Mouse (Mus musculus) gastrocnemius, postnatal 14 days (tissue): Measurements from ENCODE around the gene Pear1. TPM values are rescaled to one million over a fixed set of nuclear protein-coding genes. Genes with fewer than 3 reads are reported as not detected.
"Not testable (repeated sequence)": the region's sequence is repeated elsewhere in the genome, so short reads cannot be mapped to it uniquely, and the experiment has no call there.

Experiments used
- DNase-seq: peaks from one replicate; pipeline ENCODE4 v3.0.0; 2021; ENCODE audit warnings: mixed read lengths
- intact Hi-C: fragments of 180-260 bp; cut with DNase I; formaldehyde crosslinking; loops from one replicate; pipeline ENCODE4 v1.15.1; 2025; ENCODE audit warnings: low total_unique reads
- long read RNA-seq, 2 experiments: library from polyadenylated mRNA; stranded (forward); transcript quantifications; one replicate each; pipeline ENCODE4 v2.0.0; 2021
- total RNA-seq, 2 experiments: library from RNA; stranded (reverse); gene quantifications; 2 replicates each; pipeline ENCODE4 v1.2.3; 2021

Pear1 gene
- 10 to 100 TPM; 14.4 to 17.9 TPM for total RNA-seq
- long read RNA-seq, experiment 1, full-length matches to known transcripts = 5 of 15 reads
- long read RNA-seq, experiment 1, partial matches to known transcripts = 6 of 15 reads
- long read RNA-seq, experiment 1, other reads (novel, unspliced or antisense) = 4 of 15 reads
- long read RNA-seq, experiment 2, partial matches to known transcripts = 6 of 12 reads
- long read RNA-seq, experiment 2, other reads (novel, unspliced or antisense) = 5 of 12 reads

DNA sequence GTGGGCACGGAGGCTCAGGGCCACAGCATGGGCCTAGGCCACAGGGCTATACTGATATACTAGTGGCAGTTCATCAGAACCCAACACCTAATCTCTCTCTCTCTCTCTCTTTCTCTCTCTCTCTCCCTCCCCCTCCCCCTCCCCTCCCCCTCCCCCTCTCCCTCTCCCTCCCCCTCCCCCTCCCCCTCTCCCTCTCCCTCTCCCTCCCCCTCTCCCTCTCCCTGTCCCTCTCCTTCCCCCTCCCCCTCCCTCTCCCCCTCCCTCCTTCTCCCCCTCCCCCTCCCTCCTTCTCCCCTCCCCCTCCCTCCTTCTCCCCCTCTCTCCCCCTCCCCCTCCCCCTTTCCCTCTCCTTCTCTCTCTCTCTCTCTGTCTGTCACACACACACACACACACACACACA, at the start of gene Pear1:
Gene Pear1, minus strand, starts transcription at position 101 of the 400 bp plus-strand sequence.
- intact Hi-C loops, DNase-seq: not testable (repeated sequence)

DNA sequence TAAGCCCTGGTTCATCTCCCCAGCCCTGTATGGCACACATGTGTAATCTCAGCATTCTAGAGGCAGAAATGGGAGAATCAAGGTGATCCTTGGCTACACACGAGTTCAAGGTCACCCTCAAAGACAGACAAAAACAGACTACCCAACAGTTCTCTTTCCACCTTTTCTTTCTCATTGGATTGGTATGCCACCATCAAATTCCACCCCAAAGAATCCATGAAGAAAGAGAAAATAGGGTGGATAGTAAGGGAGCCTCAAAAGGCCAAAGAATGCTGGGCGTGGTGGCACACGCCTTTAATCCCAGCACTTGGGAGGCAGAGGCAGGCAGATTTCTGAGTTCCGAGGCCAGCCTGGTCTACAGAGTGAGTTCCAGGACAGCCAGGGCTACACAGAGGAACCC, 40.0 kb upstream of the Pear1 start:
- intact Hi-C loops, DNase-seq: not testable (repeated sequence)

DNA sequence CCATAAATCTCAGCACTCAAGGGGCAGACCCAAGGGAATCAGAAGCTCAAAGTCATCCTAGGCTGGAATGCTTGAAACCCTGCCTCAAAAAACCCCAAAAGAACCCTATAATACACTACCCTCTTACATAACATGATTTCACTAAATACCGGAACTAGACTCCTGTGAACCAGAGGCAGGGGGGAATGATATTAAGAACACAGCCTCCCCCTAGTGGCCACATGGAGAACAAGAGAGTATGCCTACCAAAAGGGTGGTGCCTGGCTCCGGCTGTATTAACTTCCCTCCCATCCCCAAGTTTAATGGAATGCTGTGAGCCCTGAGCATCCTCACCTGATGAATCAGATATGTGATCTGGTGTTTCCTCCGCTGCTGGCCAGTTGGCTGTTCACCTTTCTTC, 35.7 kb upstream of the Pear1 start:
- intact Hi-C loops = no loop called here
- peak; percentile 59 for DNase-seq

DNA sequence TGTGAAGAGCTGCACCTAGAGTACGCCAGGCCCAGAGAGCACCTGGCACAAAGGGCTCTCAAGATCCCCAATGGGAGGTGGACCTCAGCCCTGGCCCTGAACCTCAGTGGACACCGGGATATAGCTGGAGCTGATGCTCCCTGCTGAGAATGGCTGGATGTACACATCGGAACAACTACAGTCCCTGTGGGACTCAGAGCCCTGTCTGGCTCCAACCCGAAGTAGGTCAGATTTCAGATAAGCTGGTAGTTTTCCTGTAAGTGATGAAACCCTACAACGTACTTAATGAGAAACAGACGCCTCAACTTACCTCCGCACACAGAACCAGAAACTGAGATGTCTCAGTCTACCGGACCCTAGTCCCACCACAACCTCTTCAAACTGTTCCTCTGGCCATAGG, 33.6 kb upstream of the Pear1 start:
- DNase-seq = no peak
- intact Hi-C loops = no loop called here

DNA sequence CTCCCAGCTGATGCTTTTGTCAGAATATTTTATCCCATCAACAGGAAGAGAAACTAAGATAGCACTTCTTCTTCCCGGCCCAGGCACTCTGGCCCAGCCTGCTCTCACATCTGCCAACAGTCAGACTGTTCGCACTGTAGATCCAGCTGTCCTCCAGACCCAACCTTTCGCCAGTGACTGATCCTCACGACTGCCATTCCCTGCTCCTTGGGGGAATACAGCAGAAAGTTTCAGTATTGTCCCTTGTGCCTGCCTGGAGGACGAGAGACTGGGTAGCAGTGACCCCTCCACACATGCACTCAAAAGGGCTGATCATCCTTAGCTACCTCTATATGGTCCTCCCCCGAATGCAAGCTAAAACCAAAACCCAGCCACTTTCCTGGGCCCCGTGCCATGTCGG, 31.8 kb upstream of the Pear1 start:
- peak; percentile 32 for DNase-seq
- intact Hi-C loops = no loop called here

DNA sequence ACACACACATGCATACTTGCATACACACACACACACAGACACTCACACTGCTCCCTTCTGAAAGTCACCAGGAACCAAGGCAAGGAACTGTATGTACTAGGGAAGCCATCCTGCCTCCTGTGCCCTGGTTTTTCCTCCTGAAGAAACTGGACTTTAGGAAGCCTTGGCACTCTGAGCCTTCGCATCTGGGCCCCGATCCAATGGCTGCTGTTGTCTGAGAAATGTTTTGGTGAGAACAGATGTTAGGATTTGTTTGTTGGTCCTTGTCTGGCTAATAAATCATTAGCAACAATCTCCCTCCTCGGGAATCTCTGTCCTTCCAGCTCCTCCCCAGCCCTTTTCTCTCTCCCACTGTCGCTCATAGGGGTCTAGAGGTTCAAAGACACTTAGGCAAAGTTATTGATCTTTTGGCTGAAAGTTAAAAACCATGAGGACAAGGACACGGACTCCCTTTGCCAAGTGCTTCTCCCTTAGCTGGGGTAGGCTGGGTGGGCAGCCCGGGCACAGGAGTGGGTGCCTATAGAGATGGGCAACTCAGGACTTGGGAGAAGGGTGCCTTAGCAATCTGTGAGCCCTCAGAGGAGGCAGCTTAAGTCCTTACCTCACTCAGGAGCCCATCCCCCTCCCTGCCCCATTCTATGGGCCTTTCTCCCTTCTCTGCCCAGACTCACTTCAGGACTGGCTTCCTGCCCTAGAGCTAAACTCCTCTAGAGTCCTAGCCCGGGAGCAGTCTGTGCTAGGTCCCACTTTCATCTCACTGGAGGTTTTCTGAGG, 30.9 kb upstream of the Pear1 start:
- intact Hi-C loops = no loop called here
- DNase-seq = peak; percentile 34

DNA sequence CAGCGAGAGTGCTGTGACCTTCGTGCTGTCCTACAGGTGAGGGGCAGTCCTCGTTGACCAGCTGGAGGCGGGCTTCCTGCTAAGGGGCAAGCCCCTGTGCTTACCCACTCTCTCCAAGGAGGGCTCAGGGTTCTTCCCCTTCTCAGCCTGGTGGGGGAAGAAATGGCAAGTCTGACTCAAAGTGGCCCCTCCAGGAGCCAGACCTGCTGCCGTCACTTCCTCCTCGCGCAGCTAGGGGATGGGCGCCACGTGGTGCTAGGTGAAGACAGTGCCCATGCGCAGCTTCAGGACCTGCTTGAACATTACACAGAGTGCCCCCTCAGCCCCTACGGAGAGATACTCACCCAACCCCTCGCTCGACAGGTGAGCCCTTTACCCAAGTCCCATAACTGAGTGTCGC, 25.0 kb upstream of the Pear1 start:
- intact Hi-C loops = no loop called here
- DNase-seq = no peak

DNA sequence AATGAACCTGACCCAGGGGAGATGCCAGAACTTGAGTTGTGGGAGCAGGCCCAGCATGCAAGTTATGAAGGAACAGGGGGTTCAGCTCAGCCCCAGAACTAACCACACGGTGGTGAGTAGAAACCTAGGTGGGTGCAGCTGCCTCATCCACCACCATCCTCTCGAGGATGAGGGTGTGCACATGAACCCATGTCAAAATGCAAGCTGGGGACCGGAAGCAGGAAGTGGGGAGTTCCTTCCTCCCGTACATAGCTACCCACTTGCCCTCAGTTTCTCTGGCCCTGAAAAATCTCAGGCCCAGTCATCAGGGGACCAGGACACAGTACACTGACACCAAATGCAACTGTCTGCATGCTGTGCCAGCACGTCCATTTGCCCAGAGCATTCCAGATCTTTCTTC, 23.6 kb upstream of the Pear1 start:
- DNase-seq = no peak
- intact Hi-C loops = no loop called here

DNA sequence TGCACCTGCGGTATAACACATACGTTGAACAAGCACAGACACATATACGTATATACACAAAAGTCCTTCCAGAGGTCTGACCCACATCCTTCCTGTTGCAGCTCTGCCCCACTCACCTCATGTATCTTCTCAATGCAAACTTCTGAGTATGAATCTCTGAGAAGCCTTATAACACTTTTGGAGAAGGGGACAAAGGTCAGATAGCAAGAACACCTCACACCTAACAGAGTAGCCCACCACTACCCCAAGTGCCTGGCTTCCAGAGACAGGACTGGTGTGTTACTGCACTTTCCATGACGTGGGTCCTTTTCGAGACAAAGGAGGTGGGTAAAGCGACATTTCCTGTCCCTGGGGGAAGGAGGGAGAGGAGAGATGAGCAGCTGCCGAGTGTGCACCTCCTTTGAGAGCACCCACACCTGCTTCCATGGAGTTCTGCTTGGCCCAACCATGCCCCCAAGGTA, 22.6 kb upstream of the Pear1 start, which contains the start of gene Sh2d2a:
Gene Sh2d2a, plus strand, starts transcription at position 106 of the 461 bp plus-strand sequence.
- intact Hi-C loops = no loop called here

DNA sequence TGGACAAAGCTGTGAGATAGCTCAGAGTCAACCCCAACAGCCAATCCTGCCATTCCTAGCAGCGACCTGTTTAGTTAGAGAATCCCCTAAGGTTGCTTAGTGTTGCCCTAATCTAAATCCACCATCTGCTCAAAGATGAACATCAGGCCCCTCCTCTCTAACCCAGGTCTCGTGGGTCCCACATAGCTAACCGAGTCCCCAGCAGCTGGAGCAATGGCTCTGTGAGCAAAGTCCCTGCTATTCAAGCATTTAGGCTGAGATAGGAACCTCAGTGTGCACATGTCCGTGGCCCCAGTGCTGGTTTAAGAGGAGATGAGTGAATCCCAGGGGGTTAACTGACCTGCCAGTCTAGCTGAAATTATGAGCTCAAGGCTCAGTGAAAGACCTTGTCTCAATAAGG, 22.1 kb upstream of the Pear1 start:
- intact Hi-C loops = no loop called here

More for the DNA sequence above, 22.6 kb upstream of the Pear1 start, which contains the start of gene Sh2d2a:
- DNase-seq = no peak

DNA sequence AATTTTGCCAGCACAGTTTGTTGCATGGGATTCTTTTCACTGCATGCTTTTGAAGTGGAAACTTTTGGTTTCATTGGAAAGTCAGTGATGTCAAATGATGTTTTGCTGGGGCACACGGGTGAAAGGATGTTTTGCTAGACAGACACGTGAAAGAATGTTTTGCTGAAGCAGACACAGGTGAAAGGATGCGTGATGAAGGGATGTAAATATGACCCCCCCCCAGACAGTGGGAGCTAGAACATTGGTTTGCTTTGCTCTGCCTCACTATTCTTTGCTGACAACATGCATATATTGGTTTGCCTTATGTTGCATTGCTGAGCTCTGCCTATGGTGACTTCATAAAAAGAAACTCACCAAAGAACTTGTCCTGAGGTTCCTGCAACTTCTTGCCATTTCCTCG, 20.9 kb upstream of the Pear1 start:
- intact Hi-C loops = loop anchor here (5.0 kb wide), 1 partner anchor 73 kb away; no protein-coding TSS in a partner anchor
- no peak for DNase-seq

More for the DNA sequence above, 22.1 kb upstream of the Pear1 start:
- DNase-seq = no peak

DNA sequence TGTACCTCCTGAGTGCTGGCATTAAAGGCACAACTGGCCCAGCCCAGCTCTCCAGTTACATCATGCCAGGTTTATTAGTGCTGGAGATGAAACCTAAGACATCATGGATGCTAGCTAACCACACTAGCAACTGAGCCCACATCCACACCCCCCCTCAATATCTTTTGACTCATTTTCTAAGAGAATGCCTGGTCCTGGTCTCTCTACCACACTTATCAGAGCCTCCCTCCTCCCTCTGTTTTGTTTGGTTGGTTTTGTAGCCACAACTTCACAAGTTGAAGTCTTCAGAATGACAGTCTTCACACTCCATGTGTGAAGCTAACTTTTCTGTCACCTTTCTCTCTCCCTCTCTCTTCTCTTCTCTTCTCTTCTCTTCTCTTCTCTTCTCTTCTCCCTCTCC, 16.8 kb upstream of the Pear1 start:
- no peak for DNase-seq
- intact Hi-C loops = loop anchor here (5.0 kb wide), 1 partner anchor 69 kb away; no protein-coding TSS in a partner anchor

DNA sequence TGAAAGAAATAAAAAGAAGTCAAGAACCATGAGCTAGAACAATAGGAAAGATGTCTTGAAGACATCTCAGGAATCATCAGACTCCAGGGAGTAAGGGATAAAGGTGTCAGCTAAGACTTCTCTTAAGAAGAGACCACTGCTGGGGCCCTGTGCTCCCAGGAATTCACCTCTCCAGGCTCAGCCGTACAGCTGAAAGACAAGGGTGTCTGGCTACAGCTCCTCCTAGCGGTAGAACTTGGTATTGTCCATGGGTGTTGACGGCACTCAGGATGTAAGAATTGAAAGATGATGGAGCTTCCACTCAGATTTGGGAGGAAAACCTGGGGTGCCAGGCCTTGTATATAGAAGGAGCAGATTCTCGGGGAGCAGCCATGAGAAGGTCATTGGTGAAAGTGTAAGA, 14.5 kb upstream of the Pear1 start:
- intact Hi-C loops = no loop called here
- peak; percentile 67 for DNase-seq

DNA sequence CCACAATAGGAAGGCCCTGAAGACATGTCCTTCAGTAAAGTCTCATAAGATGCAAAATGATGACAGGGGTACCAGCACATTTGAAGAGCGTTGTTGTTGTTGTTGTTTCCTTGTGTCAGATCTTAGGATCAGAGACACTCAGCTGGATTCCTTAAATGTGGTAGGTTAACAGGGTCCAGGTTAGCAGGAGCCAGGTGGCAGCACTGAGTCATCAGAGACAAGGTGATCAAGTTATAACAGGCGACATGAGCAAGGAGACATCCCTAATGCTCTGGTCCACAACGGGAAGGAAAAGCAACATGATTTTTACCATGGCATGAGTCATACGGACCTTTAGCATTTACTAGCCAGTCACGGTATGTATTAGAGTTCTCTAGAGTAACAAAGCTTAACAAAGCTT, 9.4 kb upstream of the Pear1 start:
- no peak for DNase-seq
- intact Hi-C loops = no loop called here

DNA sequence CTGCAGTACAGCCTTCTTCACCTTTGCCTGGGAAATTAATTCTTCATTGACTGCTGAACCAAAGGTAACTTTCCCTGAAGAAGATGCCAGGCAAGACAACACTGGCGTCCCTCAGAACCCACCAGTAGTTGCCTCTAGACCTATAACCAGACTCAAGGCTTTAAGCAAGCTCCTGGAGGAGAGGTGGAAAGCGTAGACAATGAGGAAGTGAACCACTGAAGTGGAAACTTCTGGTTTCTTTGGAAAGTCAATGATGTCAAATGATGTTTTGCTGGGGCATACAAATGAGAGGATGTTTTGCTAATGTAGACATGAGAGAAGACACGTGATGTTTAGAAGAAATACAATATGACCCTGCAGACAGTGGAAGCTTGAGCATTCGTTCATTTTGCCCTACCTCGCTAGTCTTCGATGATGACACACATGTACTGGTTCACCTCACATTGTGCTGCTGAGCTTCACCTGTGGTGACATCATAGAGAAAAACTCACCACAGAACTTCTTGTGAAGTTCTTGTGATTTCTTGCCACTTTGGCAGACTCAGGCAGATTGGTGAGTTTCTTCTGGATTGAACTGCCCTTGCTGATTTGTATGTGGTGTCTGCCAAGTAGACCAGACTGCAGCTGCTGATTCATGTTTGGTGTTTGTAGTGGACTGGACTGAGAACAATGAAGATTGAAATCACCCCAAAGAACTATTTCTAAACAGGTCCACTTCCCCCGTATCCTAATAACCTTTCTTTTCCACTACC, 8.2 kb upstream of the Pear1 start:
- intact Hi-C loops = no loop called here

DNA sequence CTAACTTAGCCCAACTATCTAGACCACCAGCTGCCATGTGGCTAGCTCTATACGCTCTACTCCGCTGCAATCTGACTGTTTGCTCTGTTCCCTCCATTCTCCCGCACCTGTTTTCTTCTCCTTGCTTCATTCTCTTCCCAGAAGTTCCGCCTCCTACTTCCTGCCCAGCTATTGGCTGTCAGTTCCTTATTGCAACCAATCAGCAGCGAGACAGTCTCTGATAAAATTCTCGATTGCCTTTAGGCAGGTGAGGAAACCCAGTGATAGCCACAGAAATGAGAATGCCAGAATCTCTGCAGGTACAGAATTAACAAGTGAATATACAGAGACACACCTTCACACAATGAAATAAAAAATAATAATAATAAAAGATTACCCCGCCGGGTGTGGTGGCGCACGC, 4.9 kb upstream of the Pear1 start:
- intact Hi-C loops = no loop called here
- DNase-seq = no peak

More for the DNA sequence above, 8.2 kb upstream of the Pear1 start:
- DNase-seq = no peak

DNA sequence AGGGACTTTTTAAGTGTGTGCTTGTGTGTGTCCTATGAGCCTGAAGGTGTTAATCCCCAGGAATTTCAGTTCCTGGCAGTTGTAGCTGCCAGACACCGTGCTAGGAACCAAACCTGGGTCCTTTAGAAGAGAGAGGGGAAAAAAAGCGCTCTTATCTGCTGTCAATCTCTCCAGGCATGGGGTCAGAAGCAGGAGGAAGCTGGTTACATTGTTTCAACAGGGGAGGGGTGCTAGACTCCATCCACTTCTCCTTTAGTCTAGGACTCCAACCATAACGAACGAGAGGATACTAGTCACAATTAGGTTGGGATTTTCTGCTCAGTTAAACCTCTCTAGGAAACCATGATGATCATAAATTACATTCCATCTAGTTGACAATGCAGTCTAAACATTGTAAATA, 4.3 kb upstream of the Pear1 start:
- no peak for DNase-seq
- intact Hi-C loops = no loop called here

DNA sequence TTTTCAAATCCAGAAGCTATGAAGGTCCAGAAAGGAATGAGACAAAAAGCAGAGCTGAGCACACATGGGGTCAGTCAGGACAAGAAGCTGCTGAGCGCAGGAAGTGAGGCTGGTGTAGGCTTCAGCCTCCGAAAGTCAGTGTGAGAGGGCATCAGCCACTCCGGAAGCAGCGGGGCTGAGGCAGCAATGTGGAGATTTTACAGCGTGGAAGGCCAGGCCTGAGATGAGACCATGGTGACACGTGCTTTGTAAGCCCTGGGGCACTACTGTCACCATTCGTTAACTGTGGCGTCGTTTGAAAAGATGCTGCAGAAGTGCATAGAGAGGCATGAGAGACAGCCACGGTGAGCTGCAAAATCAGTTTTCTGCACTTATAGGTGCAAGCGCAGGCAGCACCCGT, 5.9 kb downstream of the Pear1 start:
- intact Hi-C loops = loop anchor here (10.0 kb wide), 1 partner anchor 63 kb away; no protein-coding TSS in a partner anchor
- no peak for DNase-seq

DNA sequence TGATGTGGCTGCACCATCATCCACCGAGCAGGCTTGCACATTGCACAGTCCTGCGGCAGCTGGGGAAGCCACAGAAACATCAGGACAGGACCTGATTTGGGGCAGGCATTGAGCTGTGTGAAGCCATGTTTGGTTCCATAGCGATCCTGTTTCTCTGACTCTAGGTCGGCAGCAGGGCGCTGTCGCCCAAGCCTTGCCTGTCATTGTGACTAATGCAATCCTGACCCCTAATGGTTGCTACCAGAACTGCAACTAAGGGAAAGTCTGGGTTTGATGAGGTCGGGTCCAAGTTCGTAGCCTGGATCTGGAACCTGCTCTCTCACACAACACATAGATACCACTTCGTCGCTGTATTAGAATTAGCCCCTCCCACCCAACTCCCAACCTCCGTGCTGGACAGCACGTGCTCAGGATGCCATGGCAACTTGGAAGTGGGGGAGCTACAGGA, 7.4 kb downstream of the Pear1 start:
- DNase-seq = peak; percentile 73
- intact Hi-C loops = loop anchor here (10.0 kb wide), 1 partner anchor 62 kb away; no protein-coding TSS in a partner anchor

DNA sequence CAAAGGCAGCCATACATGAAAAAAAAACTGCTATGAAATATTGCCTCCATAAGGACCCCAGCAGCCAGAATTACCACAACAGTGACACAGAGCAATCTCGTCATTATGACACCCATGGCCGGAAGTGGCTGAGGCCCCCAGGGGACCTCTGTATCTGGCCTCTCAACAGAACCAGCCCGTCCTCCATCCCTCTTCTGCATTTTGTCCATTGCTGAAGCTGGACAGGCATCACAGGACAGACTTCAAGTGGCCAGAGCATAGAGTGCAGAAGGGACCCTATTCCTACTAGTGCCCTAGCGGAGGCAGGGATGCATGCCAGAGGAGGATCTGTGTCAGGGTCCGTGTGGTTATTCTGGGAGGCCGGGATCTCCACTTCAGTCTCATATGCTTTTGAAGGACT, 7.9 kb downstream of the Pear1 start:
- intact Hi-C loops = loop anchor here (10.0 kb wide), 1 partner anchor 61 kb away; no protein-coding TSS in a partner anchor
- DNase-seq = no peak
